Mouse (Mus musculus): Measurements from ENCODE around the gene Pfdn6. TPM values are rescaled to one million over a fixed set of nuclear protein-coding genes. Genes with fewer than 3 reads are reported as not detected.

Gene Pfdn6
- polyA plus RNA-seq, 1 experiment from 2014 or later: 190 TPM

DNA sequence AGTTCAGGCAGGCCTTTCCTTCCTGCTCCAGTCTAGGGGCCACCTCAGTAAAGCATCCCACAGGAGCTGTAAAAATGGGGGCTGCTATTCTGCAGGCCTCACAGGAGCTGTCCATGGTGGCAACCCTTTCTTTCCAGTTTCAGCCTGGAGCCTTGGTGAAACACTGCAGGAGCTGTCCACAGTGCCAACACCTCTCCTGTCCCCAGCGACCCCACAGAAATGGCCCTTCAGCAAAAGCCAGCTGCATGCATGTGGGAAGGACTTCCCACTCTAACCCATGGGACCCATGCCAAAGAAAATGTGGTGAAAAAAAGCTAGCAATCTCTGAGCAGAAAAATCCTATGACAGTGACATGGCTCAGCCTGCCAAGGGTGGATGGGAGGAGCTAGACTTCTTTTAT lies 32.5 kb upstream of the Pfdn6 start:
- H3K4me2 ChIP-seq (ENCODE audit: low read depth): no peak overlapping the region
- ATAC-seq (ENCODE audit: insufficient read depth, low FRiP score, low TSS enrichment) (no peak), DNase-seq (ENCODE audit: low spot score) (peak; percentile 29)
- no peaks in the 10 kb centered on the region for H3K36me3 ChIP-seq (ENCODE audit: control insufficient read depth, insufficient read depth, low read length)
- no peak overlapping the region for H3K27ac ChIP-seq (ENCODE audit: low read depth, low read length)
- no peak overlapping the region for H3K4me3 ChIP-seq (ENCODE audit: low read depth, low read length)
- peaks cover 9% of the 10 kb centered on the region for H3K27me3 ChIP-seq (ENCODE audit: control insufficient read depth, insufficient read depth, low read length)
- no peaks in the 10 kb centered on the region for H3K4me1 ChIP-seq (ENCODE audit: control insufficient read depth, insufficient read depth, low read length)
- WGBS: 22% methylated on average over 1 of the region's 1 CpGs
- no peak overlapping the region for H3K9ac ChIP-seq (ENCODE audit: low read length)
- H3K9me3 ChIP-seq (ENCODE audit: control insufficient read depth, low read length): no peaks in the 10 kb centered on the region

GRCm38 (mm10) chr17:33969394-33969793 lies 29.3 kb upstream of the Pfdn6 start:
- H3K27me3 ChIP-seq (ENCODE audit: control insufficient read depth, insufficient read depth, low read length): no peaks in the 10 kb centered on the region
- no peak for DNase-seq (ENCODE audit: low spot score)
- ATAC-seq (ENCODE audit: insufficient read depth, low FRiP score, low TSS enrichment): no peak
- no peak overlapping the region for H3K4me3 ChIP-seq (ENCODE audit: low read depth, low read length)
- no peak overlapping the region for H3K4me2 ChIP-seq (ENCODE audit: low read depth)
- H3K27ac ChIP-seq (ENCODE audit: low read depth, low read length): no peak overlapping the region
- H3K9ac ChIP-seq (ENCODE audit: low read length): no peak overlapping the region
- H3K36me3 ChIP-seq (ENCODE audit: control insufficient read depth, insufficient read depth, low read length): no peaks in the 10 kb centered on the region; the same call in 1 of the 2 replicates
- no peaks in the 10 kb centered on the region for H3K9me3 ChIP-seq (ENCODE audit: control insufficient read depth, low read length)
- WGBS: 77% methylated on average over 4 of the region's 4 CpGs
- no peaks in the 10 kb centered on the region for H3K4me1 ChIP-seq (ENCODE audit: control insufficient read depth, insufficient read depth, low read length)

DNA sequence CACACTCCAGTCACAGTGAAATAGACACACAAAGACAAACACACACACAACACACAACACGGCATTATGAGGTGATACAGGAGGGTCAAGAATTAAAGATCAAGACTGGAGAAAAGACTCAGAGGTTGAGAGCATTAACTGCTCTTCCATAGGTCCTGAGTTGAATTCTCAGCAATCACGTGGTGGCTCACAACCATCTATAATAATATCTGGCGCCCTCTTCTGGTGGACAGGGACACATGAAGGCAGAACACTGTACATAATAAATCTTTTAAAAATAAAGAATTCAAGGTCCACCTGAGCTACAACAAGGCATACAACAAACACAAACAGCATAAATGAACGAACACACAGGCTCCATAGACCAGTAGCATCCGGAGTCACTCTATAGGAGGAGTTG lies 28.8 kb upstream of the Pfdn6 start:
- DNase-seq (ENCODE audit: low spot score) (no peak), ATAC-seq (ENCODE audit: insufficient read depth, low FRiP score, low TSS enrichment) (0 out of 2 replicates have a peak, but pooled peaks have one; percentile 27)
- 33% methylated on average over 5 of the region's 5 CpGs for WGBS
- Histone ChIP-seq H3K9me3 (ENCODE audit: control insufficient read depth, low read length) (no peaks in the 10 kb centered on the region), H3K4me3 (ENCODE audit: low read depth, low read length) (no peak overlapping the region), H3K9ac (ENCODE audit: low read length) (no peak overlapping the region), H3K4me1 (ENCODE audit: control insufficient read depth, insufficient read depth, low read length) (no peaks in the 10 kb centered on the region), H3K4me2 (ENCODE audit: low read depth) (no peak overlapping the region), H3K27ac (ENCODE audit: low read depth, low read length) (no peak overlapping the region), H3K27me3 (ENCODE audit: control insufficient read depth, insufficient read depth, low read length) (no peaks in the 10 kb centered on the region), H3K36me3 (ENCODE audit: control insufficient read depth, insufficient read depth, low read length) (no peaks in the 10 kb centered on the region; the same call in 1 of the 2 replicates)

DNA sequence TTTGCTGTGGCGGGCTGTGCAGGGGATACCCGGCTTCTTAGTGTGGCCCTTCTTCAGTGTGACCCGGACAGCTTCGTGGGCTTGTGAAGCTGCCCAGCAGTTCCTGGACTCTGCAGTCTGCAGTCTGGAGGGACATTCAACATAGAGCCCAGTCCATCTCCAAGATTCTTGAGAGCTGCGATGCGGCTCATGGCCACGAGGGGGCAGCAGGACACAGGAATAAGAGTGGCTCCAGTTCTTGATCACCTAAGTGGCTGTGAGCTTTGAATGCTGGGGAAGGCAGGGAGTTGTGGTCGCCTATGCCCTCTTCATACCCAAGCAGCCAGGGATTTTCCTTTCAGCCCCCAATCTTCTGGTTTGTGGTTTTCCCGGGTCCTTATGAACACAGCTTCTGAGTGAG lies 28.3 kb upstream of the Pfdn6 start:
- Histone ChIP-seq H3K36me3 (ENCODE audit: control insufficient read depth, insufficient read depth, low read length) (peaks cover under 1% of the 10 kb centered on the region; the same call in 1 of the 2 replicates), H3K9ac (ENCODE audit: low read length) (no peak overlapping the region), H3K9me3 (ENCODE audit: control insufficient read depth, low read length) (no peaks in the 10 kb centered on the region), H3K4me2 (ENCODE audit: low read depth) (no peak overlapping the region), H3K4me3 (ENCODE audit: low read depth, low read length) (no peak overlapping the region), H3K4me1 (ENCODE audit: control insufficient read depth, insufficient read depth, low read length) (no peaks in the 10 kb centered on the region), H3K27me3 (ENCODE audit: control insufficient read depth, insufficient read depth, low read length) (no peaks in the 10 kb centered on the region), H3K27ac (ENCODE audit: low read depth, low read length) (no peak overlapping the region)
- WGBS: 3% methylated on average over 9 of the region's 9 CpGs
- ATAC-seq (ENCODE audit: insufficient read depth, low FRiP score, low TSS enrichment): peak; percentile 53; the same call in 1 of the 2 replicates
- DNase-seq (ENCODE audit: low spot score): peak; percentile 90

DNA sequence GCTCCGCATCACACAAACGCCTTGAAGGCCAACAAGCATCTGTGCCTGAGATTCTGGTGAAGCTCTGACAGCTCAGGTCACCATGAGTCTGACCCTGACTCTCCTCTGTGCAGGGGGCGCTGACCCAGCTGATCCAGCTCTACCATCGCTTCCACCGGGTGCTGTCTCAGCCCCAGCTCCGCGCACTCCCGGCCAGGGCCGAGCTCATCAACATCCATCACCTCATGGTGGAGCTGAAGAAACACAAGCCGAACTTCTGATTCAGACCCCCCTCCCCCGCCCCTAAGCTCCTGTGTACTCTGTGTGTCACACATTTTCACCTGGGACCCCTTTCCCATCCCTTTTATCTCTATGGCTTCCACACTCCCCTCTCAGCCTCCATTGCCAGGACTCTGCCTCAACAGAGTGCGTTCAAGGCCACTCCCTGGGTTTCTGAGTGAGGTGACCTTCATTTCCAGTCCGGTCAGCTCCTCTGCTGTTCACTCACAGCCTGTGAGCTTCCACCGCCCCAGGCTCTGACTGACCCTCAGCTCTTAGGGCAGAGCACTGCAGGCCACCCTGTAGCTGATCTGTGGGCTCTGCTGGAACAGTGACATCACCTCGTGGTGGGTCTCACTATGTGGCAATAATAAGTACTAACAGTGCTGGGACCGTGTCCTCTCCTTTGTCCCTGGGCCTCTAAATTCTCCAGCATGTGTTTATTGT lies 25.9 kb upstream of the Pfdn6 start:
- no peak overlapping the region for H3K27ac ChIP-seq (ENCODE audit: low read depth, low read length)
- ATAC-seq (ENCODE audit: insufficient read depth, low FRiP score, low TSS enrichment) (no peak), DNase-seq (ENCODE audit: low spot score) (no peak)
- no peaks in the 10 kb centered on the region for H3K9me3 ChIP-seq (ENCODE audit: control insufficient read depth, low read length)
- peaks cover 4% of the 10 kb centered on the region for H3K36me3 ChIP-seq (ENCODE audit: control insufficient read depth, insufficient read depth, low read length)
- WGBS: 84% methylated on average over 16 of the region's 16 CpGs
- no peaks in the 10 kb centered on the region for H3K4me1 ChIP-seq (ENCODE audit: control insufficient read depth, insufficient read depth, low read length)
- H3K4me3 ChIP-seq (ENCODE audit: low read depth, low read length): no peak overlapping the region
- no peak overlapping the region for H3K9ac ChIP-seq (ENCODE audit: low read length)
- H3K4me2 ChIP-seq (ENCODE audit: low read depth): no peak overlapping the region
- no peaks in the 10 kb centered on the region for H3K27me3 ChIP-seq (ENCODE audit: control insufficient read depth, insufficient read depth, low read length)

DNA sequence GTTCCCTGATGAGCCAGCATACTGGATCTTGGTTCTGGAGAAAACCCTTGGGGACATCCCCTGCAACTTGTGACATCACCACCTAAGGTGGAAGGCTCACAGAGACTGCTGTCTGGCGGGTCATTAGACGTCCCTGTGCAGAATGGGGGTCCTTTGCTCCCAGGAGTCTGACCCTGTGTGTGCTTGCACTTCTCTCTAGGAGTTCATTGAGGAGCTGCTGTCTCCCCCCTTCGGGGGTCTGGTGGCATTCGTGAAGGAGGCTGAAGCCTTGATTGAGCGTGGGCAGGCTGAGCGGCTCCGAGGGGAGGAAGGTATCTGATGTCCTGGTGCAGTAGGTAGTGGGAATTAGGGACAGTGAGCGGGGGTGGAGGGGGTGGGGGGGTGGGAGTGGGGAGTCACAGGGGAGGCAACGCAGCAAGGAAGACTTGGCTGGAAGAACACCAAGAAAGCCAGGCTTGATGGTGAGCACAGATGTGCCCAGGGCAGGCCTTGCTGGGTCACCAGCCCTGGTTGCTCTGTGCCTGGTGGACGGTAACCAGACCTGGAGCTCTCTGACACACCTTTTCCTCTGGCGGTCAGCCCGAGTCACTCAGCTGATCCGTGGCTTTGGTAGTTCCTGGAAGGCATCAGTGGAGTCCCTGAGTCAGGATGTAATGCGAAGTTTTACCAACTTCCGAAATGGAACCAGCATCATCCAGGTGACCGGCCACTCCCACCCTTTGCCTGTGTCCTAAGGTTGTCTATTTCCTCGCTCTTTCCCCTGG lies 25.1 kb upstream of the Pfdn6 start:
- H3K36me3 ChIP-seq (ENCODE audit: control insufficient read depth, insufficient read depth, low read length): peaks cover 4% of the 10 kb centered on the region
- 93% methylated on average over 17 of the region's 17 CpGs for WGBS
- no peak overlapping the region for H3K4me3 ChIP-seq (ENCODE audit: low read depth, low read length)
- no peaks in the 10 kb centered on the region for H3K9me3 ChIP-seq (ENCODE audit: control insufficient read depth, low read length)
- H3K27ac ChIP-seq (ENCODE audit: low read depth, low read length): no peak overlapping the region
- no peak overlapping the region for H3K4me2 ChIP-seq (ENCODE audit: low read depth)
- no peaks in the 10 kb centered on the region for H3K27me3 ChIP-seq (ENCODE audit: control insufficient read depth, insufficient read depth, low read length)
- H3K9ac ChIP-seq (ENCODE audit: low read length): no peak overlapping the region
- H3K4me1 ChIP-seq (ENCODE audit: control insufficient read depth, insufficient read depth, low read length): no peaks in the 10 kb centered on the region
- DNase-seq (ENCODE audit: low spot score) (no peak), ATAC-seq (ENCODE audit: insufficient read depth, low FRiP score, low TSS enrichment) (no peak)

GRCm38 (mm10) chr17:33962876-33963275 lies 22.7 kb upstream of the Pfdn6 start:
- Histone ChIP-seq H3K27me3 (ENCODE audit: control insufficient read depth, insufficient read depth, low read length) (no peaks in the 10 kb centered on the region), H3K36me3 (ENCODE audit: control insufficient read depth, insufficient read depth, low read length) (peaks cover 12% of the 10 kb centered on the region), H3K9ac (ENCODE audit: low read length) (no peak overlapping the region), H3K4me2 (ENCODE audit: low read depth) (no peak overlapping the region), H3K27ac (ENCODE audit: low read depth, low read length) (no peak overlapping the region), H3K4me1 (ENCODE audit: control insufficient read depth, insufficient read depth, low read length) (no peaks in the 10 kb centered on the region), H3K4me3 (ENCODE audit: low read depth, low read length) (no peak overlapping the region), H3K9me3 (ENCODE audit: control insufficient read depth, low read length) (no peaks in the 10 kb centered on the region)
- 95% methylated on average over 7 of the region's 7 CpGs for WGBS
- DNase-seq (ENCODE audit: low spot score) (no peak), ATAC-seq (ENCODE audit: insufficient read depth, low FRiP score, low TSS enrichment) (no peak)

- H3K36me3 ChIP-seq (ENCODE audit: control insufficient read depth, insufficient read depth, low read length): peaks cover 12% of the 10 kb centered on the region
- no peak for DNase-seq (ENCODE audit: low spot score)
Measured at GRCm38 (mm10) chr17:33959948-33960347, 19.8 kb upstream of the Pfdn6 start.

GRCm38 (mm10) chr17:33959135-33959534 lies 19.0 kb upstream of the Pfdn6 start:
- 96% methylated on average over 13 of the region's 13 CpGs for WGBS
- ATAC-seq (ENCODE audit: insufficient read depth, low FRiP score, low TSS enrichment) (no peak), DNase-seq (ENCODE audit: low spot score) (no peak)
- H3K4me3 ChIP-seq (ENCODE audit: low read depth, low read length): no peak overlapping the region
- no peak overlapping the region for H3K27ac ChIP-seq (ENCODE audit: low read depth, low read length)
- H3K9ac ChIP-seq (ENCODE audit: low read length): no peak overlapping the region
- no peaks in the 10 kb centered on the region for H3K9me3 ChIP-seq (ENCODE audit: control insufficient read depth, low read length)
- peaks cover 11% of the 10 kb centered on the region for H3K4me1 ChIP-seq (ENCODE audit: control insufficient read depth, insufficient read depth, low read length)
- no peaks in the 10 kb centered on the region for H3K27me3 ChIP-seq (ENCODE audit: control insufficient read depth, insufficient read depth, low read length)
- H3K4me2 ChIP-seq (ENCODE audit: low read depth): no peak overlapping the region
- peaks cover 12% of the 10 kb centered on the region for H3K36me3 ChIP-seq (ENCODE audit: control insufficient read depth, insufficient read depth, low read length)

More at GRCm38 (mm10) chr17:33959948-33960347, 19.8 kb upstream of the Pfdn6 start:
- H3K4me3 ChIP-seq (ENCODE audit: low read depth, low read length): no peak overlapping the region
- H3K4me1 ChIP-seq (ENCODE audit: control insufficient read depth, insufficient read depth, low read length): 0 out of 2 replicates have a peak, but pooled peaks cover 4% of the 10 kb centered on the region
- WGBS: 92% methylated on average over 15 of the region's 15 CpGs
- ATAC-seq (ENCODE audit: insufficient read depth, low FRiP score, low TSS enrichment): no peak
- no peak overlapping the region for H3K4me2 ChIP-seq (ENCODE audit: low read depth)
- no peaks in the 10 kb centered on the region for H3K9me3 ChIP-seq (ENCODE audit: control insufficient read depth, low read length)
- no peak overlapping the region for H3K9ac ChIP-seq (ENCODE audit: low read length)
- H3K27me3 ChIP-seq (ENCODE audit: control insufficient read depth, insufficient read depth, low read length): no peaks in the 10 kb centered on the region
- H3K27ac ChIP-seq (ENCODE audit: low read depth, low read length): no peak overlapping the region

Data from neural tube, embryonic 11.5 days (tissue).